Mouse (Mus musculus) erythroblast, embryonic 14.5 days (primary cell): ENCODE data around the gene BC052040. TPM values are rescaled to one million over a fixed set of nuclear protein-coding genes. Genes with fewer than 3 reads are reported as not detected.

Experiments
- H3K27me3 ChIP-seq: 2 replicates; pipeline ENCODE4 v1.6.1; 2012; ENCODE audit warnings: inconsistent platforms; ENCODE audit not compliant: control insufficient read depth
- H3K36me3 ChIP-seq: 2 replicates; pipeline ENCODE4 v1.6.1; 2012; ENCODE audit warnings: mild to moderate bottlenecking, inconsistent platforms; ENCODE audit not compliant: control insufficient read depth
- H3K4me1 ChIP-seq: 2 replicates; pipeline ENCODE4 v1.6.1; 2012; ENCODE audit warnings: inconsistent platforms; ENCODE audit not compliant: control insufficient read depth
- H3K4me3 ChIP-seq: replicated peaks from 2 replicates; pipeline ENCODE3; 2012; ENCODE audit warnings: moderate library complexity, mild to moderate bottlenecking, inconsistent platforms
- H3K9me3 ChIP-seq: 2 replicates; pipeline ENCODE4 v1.6.1; 2012; ENCODE audit warnings: low read length, inconsistent platforms, mixed read lengths; ENCODE audit not compliant: control insufficient read depth
- GATA1 ChIP-seq: IDR thresholded peaks from 2 replicates; pipeline ENCODE4 v1.6.1; 2012; ENCODE audit warnings: low read length, inconsistent platforms, mixed read lengths
- TAL1 ChIP-seq: IDR thresholded peaks from 3 replicates; pipeline ENCODE4 v1.6.1; 2012; ENCODE audit warnings: low read length, inconsistent platforms, mixed read lengths
- polyA plus RNA-seq: library from polyadenylated mRNA; stranded (reverse); fragments of >175 nt; gene quantifications from 2 replicates; pipeline ENCODE4 v1.2.3, GENCODE M21; 2012

The BC052040 gene
- 0.82 and 0.87 TPM in 2 replicates for polyA plus RNA-seq

DNA sequence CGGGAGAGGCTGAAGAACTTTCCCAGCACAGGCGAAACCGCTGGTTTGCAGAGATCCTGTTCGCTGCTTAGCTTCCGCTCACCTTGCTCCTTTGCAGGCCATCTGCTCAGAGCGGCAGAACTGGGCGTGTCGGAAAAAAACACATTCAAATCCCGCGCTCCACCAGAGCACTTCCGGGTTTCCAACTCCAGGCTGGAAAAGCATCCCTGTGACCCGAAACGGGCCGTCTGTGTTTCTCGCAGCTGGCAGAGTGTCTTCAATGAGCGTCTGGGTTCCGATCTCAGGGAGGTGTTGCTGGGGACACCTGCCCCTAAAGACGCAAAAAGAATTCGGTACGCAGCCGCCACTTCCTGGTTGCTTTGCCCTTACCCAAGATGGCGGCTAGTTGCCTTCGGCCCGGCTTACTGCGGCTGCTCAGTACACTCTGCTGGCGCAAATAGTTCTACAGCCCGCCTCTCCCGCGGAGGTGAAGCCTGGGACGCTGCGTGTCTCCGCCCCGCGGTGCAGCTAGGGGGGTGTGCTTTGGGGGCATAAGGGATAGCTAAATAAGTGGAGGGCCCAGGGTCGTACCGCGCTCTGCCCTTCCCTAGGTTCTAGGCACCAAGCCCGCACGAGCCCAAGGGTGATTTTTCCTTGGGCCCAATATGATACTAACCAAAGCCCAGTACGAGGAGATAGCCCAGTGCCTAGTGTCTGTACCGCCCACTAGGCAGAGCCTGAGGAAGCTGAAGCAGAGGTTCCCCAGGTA lies at the start of gene BC052040:
BC052040 (plus strand) TSS at position 476 of the 748 bp plus-strand sequence.
- no peaks in the 10 kb centered on the region for H3K9me3 ChIP-seq
- no peak for TF ChIP-seq GATA1
- no peaks in the 10 kb centered on the region for H3K27me3 ChIP-seq
- H3K4me3 ChIP-seq: peak within 1 kb of the TSS; percentile 72
- H3K36me3 ChIP-seq: no peaks in the 10 kb centered on the region
- peaks cover 41% of the 10 kb centered on the region for H3K4me1 ChIP-seq

DNA sequence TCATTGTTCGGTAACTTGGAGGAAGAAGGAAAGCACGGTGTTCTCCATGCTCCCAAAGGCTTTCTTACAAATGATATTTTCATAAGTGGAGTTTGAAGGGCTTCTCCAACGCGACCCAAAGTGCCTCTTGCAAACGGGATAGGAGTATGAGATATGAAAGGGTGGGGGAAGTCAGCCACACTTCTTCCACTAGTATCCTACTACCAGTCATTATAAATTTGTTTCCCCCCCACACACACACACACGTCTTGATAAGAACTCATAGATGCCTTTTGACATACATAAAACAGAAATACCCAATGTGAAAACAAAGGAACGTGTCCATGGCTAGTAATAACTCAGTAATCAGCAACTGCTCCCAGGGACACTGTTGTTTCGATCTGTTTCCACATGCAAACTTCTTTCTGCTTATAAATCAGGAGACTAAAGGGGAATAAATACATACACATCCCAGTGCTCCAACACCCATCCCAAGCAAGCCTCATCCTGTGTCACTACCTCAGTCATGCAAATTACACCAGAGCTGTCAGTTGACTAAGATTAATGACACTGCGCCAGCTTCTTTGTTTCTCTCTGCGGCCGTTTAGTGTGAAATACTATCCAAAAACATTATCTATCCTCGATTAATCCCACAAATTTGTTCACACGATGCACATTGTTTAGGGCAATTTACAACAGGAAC lies 43.4 kb upstream of the BC052040 start:
- H3K4me1 ChIP-seq: no peaks in the 10 kb centered on the region
- no peak for TF ChIP-seq GATA1
- no peak for TF ChIP-seq TAL1

GRCm38 (mm10) chr2:115538691-115539283 lies 42.7 kb upstream of the BC052040 start:
- no peak overlapping the region for H3K4me3 ChIP-seq
- no peaks in the 10 kb centered on the region for H3K27me3 ChIP-seq
- H3K9me3 ChIP-seq: no peaks in the 10 kb centered on the region
- no peaks in the 10 kb centered on the region for H3K4me1 ChIP-seq
- no peaks in the 10 kb centered on the region for H3K36me3 ChIP-seq
- no peak for TF ChIP-seq TAL1
- no peak for TF ChIP-seq GATA1

More for the DNA sequence above, 43.4 kb upstream of the BC052040 start:
- Histone ChIP-seq H3K9me3 (no peaks in the 10 kb centered on the region), H3K27me3 (no peaks in the 10 kb centered on the region), H3K36me3 (no peaks in the 10 kb centered on the region), H3K4me3 (no peak overlapping the region)

- TF ChIP-seq TAL1: no peak
- no peak for TF ChIP-seq GATA1
- Histone ChIP-seq H3K27me3 (no peaks in the 10 kb centered on the region), H3K36me3 (no peaks in the 10 kb centered on the region), H3K4me1 (no peaks in the 10 kb centered on the region), H3K4me3 (no peak overlapping the region), H3K9me3 (no peaks in the 10 kb centered on the region)
Measured at GRCm38 (mm10) chr2:115539731-115540130, 41.8 kb upstream of the BC052040 start.

DNA sequence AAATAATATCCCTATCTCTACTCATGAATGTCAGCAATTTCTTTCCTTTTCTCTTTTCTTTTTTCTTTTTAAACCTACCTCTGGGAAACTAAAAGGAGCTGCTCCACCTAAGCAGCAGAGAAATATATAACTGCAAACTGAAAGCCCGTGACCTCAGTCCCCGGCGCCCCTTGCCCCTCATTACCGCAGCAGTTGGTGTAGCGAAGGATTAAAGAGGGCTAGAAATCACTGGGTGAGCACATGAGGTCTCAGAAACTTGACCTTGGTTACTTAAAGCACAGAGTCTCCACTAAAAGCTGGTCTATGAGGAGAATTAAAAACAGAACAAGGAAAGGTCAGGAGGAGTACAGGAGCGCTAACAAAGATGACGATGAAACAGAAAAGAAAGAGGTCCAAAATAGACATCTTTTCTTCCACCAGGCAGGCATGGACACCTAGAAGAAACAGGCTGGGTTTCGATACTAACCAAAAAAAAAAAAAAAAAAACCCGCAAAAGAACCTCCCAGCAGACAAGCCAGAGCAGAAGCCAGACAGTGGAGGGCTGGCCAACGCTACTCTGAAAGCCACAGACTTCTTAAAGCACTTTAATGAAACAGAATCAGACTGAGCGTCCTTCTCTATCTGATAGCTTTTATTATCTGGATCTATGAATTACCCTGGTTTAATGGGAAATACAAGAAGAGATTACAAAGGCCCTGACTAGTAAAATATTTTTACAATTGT lies 39.0 kb upstream of the BC052040 start:
- H3K9me3 ChIP-seq: no peaks in the 10 kb centered on the region
- no peaks in the 10 kb centered on the region for H3K27me3 ChIP-seq
- H3K4me1 ChIP-seq: no peaks in the 10 kb centered on the region
- H3K36me3 ChIP-seq: no peaks in the 10 kb centered on the region
- TF ChIP-seq TAL1: no peak
- TF ChIP-seq GATA1: no peak
- no peak overlapping the region for H3K4me3 ChIP-seq

DNA sequence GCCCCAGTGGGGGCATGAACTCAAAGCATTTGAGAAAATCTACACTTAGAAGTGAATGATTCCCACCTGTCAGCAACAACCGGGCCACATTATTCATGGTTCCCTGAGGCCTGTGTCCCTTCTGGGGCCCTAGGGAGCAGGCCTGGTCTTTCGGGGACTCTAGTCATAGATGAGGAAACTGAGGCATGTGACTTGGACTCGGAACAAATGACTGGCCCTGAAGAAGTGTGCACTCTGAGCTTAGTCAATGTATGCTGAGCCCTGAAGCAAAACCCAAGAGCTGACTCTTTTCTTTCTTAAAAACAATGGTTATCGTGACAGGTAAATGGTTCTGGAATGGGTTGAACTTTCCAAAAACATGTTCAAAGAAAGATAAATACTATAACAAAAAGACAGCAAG lies 38.3 kb upstream of the BC052040 start:
- TF ChIP-seq TAL1 (no peak), GATA1 (no peak)
- H3K9me3 ChIP-seq: no peaks in the 10 kb centered on the region
- H3K4me1 ChIP-seq: no peaks in the 10 kb centered on the region
- no peaks in the 10 kb centered on the region for H3K27me3 ChIP-seq
- H3K36me3 ChIP-seq: no peaks in the 10 kb centered on the region
- no peak overlapping the region for H3K4me3 ChIP-seq

DNA sequence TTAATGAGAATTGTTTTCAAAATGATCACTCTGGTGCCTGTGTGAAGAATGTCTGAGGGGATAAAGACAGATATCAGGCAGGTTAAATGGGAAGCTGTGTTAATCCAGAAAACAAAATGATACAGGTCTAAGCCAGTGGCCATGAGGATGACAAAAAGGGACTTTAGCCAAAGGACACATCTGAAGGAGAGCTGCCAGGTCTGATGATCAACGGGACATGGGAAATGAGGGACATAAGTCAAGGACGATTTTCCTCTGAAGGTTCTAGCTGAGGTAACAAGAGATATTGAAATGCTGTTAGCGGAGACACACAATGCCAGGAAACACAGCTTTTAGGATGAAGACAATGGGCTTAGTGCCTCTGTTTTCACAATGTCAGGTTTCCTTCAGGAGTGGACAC lies 29.6 kb upstream of the BC052040 start:
- Histone ChIP-seq H3K4me3 (no peak overlapping the region), H3K27me3 (no peaks in the 10 kb centered on the region), H3K36me3 (no peaks in the 10 kb centered on the region), H3K9me3 (no peaks in the 10 kb centered on the region), H3K4me1 (no peaks in the 10 kb centered on the region)
- TF ChIP-seq GATA1: no peak
- TF ChIP-seq TAL1: no peak

- Histone ChIP-seq H3K36me3 (no peaks in the 10 kb centered on the region), H3K9me3 (no peaks in the 10 kb centered on the region), H3K4me1 (no peaks in the 10 kb centered on the region), H3K4me3 (no peak overlapping the region), H3K27me3 (no peaks in the 10 kb centered on the region)
- TF ChIP-seq GATA1 (no peak), TAL1 (no peak)
Measured at GRCm38 (mm10) chr2:115562155-115562827, 19.2 kb upstream of the BC052040 start.
